Mouse (Mus musculus) naive thymus-derived CD4-positive, alpha-beta T cell, adult 2 months (primary cell): ENCODE results near the gene Pdzrn3.

Experiments used
- DNase-seq: peaks from one replicate; pipeline ENCODE4 v3.0.0-alpha.2; 2011; ENCODE audit warnings: low read depth

Pdzrn3 gene

GRCm38 (mm10) chr6:101251916-101252603 is 125.6 kb downstream of the Pdzrn3 start:
- no peak for DNase-seq

DNA sequence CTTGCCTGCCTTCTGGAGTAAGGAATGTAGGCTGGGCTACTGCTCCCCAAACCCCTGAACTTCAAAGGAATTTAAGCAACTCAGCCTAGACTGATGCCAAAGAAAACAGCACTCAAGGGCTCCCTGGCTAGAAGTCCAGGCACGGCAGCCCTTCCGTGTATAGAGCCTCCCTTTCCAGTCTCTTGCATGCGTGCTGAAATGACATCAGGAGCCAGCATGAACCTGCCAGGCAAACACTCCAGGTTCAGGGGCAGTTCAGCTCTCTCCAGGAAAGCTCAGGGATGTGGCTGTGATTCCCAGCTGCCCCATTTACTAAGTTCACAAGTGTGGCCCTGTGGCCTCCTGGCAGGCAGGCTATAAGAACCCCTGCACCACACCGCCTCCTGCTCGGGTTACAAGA is 126.5 kb downstream of the Pdzrn3 start:
- no peak for DNase-seq

DNA sequence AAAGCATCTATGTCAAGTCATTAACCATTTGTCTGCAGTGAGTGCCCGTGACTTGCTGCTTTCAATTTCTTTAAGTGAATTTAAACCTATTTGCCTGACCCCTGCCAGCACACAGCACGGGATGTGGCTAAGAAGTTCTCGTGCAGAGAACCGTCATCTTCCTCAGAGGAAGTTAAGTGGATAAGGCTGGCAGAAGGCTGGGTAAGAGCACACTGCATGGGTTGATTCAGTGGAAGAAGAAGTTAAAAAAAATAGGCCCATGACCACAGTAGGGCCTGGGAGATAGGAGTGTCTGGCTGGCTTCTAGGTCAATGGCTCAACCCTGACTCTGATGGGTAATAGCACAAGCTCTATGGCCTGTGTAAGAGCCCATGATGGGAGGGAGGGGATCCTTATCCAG is 131.6 kb downstream of the Pdzrn3 start:
- DNase-seq, result no peak

GRCm38 (mm10) chr6:101244355-101244754 is 133.3 kb downstream of the Pdzrn3 start:
- no peak for DNase-seq

DNA sequence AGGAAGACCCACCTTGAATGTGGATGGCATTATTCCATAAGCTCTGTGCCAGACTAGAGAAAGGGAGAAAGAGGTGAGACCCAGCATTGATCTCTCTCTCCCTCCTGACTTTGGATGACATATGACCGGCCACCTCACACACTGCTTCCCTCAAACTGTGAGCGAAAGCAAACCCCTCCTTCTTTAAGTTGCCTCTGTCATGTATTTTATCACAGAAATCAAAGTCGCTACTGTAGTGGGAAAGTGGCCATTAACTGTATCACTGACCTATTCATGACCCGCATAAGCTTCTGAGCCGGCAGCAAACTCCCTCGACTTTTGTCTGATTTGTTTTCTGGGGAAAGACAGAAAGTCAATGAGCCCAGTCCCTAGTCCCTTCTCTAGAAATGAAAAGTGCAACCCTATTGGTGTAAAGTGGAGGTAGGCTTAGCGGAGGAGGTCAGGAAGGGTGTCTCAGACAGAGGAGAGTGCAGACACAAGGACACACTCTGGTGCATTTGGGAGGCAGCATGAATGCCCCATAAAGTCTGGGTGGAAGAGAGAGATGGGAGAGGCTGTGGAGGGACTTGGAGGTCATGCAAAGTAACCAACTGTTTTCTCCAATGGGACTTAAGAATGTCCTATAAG is 134.4 kb downstream of the Pdzrn3 start:
- DNase-seq, result no peak

GRCm38 (mm10) chr6:101236641-101237246 is 141.0 kb downstream of the Pdzrn3 start:
- no peak for DNase-seq

DNA sequence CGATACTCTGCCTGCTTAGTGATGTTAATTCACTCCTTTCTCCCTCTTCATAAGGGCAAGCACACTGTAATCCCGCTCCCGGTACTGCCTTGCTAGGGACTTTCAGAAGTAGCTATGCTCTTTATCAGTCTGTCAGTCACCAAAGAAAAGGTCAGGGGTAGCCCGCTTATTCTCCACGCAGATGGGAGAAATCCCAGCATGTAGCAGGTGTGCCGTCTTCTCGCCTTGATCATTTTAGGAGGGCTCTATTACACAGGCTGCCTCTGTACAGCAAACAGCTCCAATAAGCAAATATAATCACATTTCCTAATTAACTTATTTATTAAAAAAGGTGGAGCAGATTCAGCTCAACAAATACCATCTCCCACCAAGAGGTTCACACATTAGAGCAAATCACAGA is 141.5 kb downstream of the Pdzrn3 start:
- DNase-seq, result no peak

DNA sequence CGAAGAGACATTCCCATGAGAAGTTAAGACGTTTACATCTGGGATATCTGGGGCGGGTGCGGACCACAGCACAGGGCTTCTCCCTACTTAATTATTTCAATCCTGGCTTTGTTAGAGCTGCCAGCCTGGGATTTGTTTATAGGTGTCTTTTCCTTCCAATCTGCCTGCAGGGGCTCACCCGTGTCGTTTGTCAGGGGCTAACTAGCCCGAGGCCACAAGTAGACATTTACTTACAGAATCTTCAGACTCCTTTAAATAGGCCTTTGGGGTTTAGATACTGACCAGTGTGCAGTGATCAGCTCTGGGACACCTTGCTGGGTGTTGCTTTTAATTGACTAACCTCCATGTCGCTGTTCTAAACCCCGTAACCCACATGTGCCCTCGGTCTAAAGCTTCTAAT is 143.3 kb downstream of the Pdzrn3 start:
- no peak for DNase-seq

- no peak for DNase-seq
Observed at GRCm38 (mm10) chr6:101233680-101234079, 144.0 kb downstream of the Pdzrn3 start.

GRCm38 (mm10) chr6:101227294-101227855 is 150.3 kb downstream of the Pdzrn3 start:
- no peak for DNase-seq

- DNase-seq, result no peak
Observed at GRCm38 (mm10) chr6:101220307-101220706, 157.4 kb downstream of the Pdzrn3 start.

DNA sequence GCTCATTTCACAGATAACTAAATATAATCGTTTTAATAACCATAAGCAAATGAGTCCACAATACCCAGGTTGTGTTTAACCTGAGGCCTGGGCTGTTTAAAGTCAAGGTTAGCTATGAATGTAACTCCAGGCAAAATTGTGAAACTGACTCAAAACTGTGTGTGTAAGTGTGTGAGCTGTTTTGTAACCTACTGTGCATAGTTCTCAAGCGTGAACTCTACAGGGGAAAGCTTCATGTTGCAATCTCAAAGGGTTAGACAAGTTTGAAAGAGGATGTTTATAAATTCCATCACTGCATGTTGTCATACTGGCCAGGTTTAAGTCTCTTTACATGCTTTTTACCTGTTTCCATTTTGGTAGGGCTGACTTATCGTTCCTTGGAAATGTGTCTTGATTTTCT is 158.7 kb downstream of the Pdzrn3 start:
- DNase-seq, result no peak

- DNase-seq, result no peak
Observed at GRCm38 (mm10) chr6:101218197-101218596, 159.5 kb downstream of the Pdzrn3 start.

GRCm38 (mm10) chr6:101217756-101218155 is 159.9 kb downstream of the Pdzrn3 start:
- no peak for DNase-seq

DNA sequence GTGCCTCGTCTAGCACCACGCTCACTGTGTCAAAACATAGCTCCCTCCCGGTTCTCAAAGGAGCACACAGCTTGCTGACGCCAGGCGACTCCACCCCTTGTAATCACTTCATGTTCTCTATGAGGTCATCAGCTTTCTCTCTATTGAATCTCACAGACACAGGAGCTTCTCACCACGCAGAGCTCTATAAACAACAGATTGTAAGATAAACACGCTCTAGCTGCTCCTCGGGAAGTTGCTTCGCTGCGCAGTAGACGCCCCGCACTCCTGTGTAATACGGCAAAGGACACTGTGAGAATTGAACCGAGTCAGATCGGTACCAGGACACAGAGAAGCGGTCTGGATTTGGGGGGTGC is 162.3 kb downstream of the Pdzrn3 start:
- DNase-seq, result no peak

- no peak for DNase-seq
Observed at GRCm38 (mm10) chr6:101214734-101215435, 162.8 kb downstream of the Pdzrn3 start.

DNA sequence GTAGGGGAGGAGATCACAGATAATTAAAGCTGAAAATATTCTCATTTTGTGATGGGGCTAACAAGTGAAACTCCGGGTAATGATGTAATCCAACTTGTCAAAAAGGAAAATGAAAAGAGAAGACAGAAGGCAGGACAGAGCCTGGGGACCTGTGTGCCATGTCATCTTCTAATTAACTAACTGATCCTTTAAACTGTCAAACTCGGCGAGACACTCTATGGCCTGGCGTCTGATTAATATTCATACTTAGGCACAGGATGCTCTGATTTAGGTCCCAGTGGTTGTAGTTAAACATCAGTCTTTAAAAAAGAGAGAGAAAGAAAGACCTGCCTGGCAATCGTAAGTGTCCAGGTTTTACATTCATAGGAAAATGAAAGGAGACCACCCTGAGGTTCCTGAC is 164.6 kb downstream of the Pdzrn3 start:
- DNase-seq, result no peak

DNA sequence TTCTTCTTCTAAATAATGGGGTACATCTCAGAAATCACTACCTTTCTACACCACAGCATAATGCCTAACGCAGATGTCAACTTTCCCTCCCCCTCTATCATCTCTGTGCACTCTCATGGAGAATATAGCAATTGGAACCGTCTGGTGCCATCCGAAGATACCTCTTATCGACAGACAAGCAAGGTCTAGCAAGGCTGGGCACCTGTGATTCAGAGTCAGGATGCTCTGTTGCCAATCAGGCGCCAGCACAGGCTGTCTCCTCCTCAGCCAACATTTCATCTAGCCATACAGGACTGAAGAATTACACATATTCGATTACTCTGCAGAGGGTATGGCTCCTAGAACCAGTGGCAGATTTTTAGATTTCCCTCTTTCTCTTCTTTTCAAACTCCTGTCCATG is 165.6 kb downstream of the Pdzrn3 start:
- DNase-seq, result no peak

DNA sequence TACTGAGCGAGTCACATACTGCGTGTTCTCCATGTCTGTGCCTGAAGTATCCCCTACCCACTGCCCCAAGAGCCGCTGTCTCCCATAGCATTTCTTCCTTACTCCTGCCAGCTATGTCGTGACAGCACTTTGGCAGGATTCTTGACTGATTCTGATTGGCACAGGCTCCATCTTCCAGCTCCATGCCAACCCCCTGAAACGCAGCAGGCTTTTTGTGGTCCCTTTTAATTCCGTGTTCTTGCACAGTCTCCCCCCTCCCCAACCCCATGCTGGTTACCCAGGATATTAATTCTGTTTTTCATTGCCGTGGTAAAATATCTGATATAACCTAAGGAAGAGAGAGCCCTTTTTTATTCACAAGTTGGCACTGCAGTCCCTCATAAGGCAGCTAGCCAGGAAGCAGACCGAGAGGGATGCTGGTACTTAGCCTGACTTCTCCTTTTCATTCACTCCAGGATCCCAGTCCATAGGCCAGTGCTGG is 166.3 kb downstream of the Pdzrn3 start:
- DNase-seq, result no peak

- DNase-seq, result no peak
Observed at GRCm38 (mm10) chr6:101198943-101199298, 178.8 kb downstream of the Pdzrn3 start.

GRCm38 (mm10) chr6:101198284-101198942 is 179.3 kb downstream of the Pdzrn3 start:
- no peak for DNase-seq

GRCm38 (mm10) chr6:101197642-101198041 is 180.1 kb downstream of the Pdzrn3 start:
- peak; percentile 29 for DNase-seq
